Mouse (Mus musculus): ENCODE results near the gene Vma21-ps. TPM values are rescaled to one million over a fixed set of nuclear protein-coding genes. Genes with fewer than 3 reads are reported as not detected.
"Not testable (repeated sequence)": the region's sequence is repeated elsewhere in the genome, so short reads cannot be mapped to it uniquely, and the experiment has no call there.

Gene Vma21-ps
- total RNA-seq (2012; rRNA removed) (2.3 and 3.0 TPM in 2 replicates), polyA plus RNA-seq (2012; ENCODE audit: insufficient read depth in 1 of 2, insufficient read length in 2 of 2, low read depth in 1 of 2, low replicate concordance in 2 of 2, missing spikeins in 1 of 2) (not detected)

- H3K27me3 ChIP-seq (ENCODE audit: control insufficient read depth in 1 of 2, insufficient read depth in 2 of 2, low read length in 2 of 2); DNase-seq (ENCODE audit: low read depth, low spot score); H3K9ac ChIP-seq (ENCODE audit: control insufficient read depth, low read depth, low read length, poor library complexity, severe bottlenecking); H3K79me2 ChIP-seq (ENCODE audit: control insufficient read depth, insufficient read depth, low read length, poor library complexity); H3K4me3 ChIP-seq (ENCODE audit: control insufficient read depth in 1 of 2, insufficient read depth in 1 of 2, low read depth in 2 of 2, low read length in 2 of 2); H3K4me1 ChIP-seq (ENCODE audit: control insufficient read depth in 1 of 2, insufficient read depth in 2 of 2, low read length in 2 of 2); H3K27ac ChIP-seq (ENCODE audit: control insufficient read depth, low read depth, low read length); H3K36me3 ChIP-seq (ENCODE audit: control insufficient read depth in 1 of 2, insufficient read depth in 2 of 2, low read length in 2 of 2); H3K9me3 ChIP-seq (replicated peaks; ENCODE audit: insufficient read depth, low read length): not testable (repeated sequence)
These were observed at the start of gene Vma21-ps for GRCm38 (mm10) chr4:52497144-52497543. Vma21-ps (minus strand) TSS chr4:52497244.

GRCm38 (mm10) chr4:52543001-52543400 is 46.0 kb upstream of the Vma21-ps start:
- H3K9me3 ChIP-seq (replicated peaks; ENCODE audit: insufficient read depth, low read length), result no peaks in the 10 kb centered on the region
- H3K79me2 ChIP-seq (ENCODE audit: control insufficient read depth, insufficient read depth, low read length, poor library complexity), result no peaks in the 10 kb centered on the region
- no peak overlapping the region for H3K27ac ChIP-seq (ENCODE audit: control insufficient read depth, low read depth, low read length)
- TF ChIP-seq POLR2AphosphoS2 (IDR thresholded peaks at IDR 0.05; ENCODE audit: low read length), result no peak
- TF ChIP-seq NELFE (IDR thresholded peaks at IDR 0.05; ENCODE audit: low read depth, low read length), result no peak
- no peak for TF ChIP-seq ZMIZ1 (IDR thresholded peaks at IDR 0.05; ENCODE audit: low read depth, low read length)
- no peak for TF ChIP-seq MYC (IDR thresholded peaks at IDR 0.05; ENCODE audit: low read depth, low read length)
- TF ChIP-seq TBP (IDR thresholded peaks at IDR 0.05; ENCODE audit: low read depth, low read length), result no peak
- TF ChIP-seq GABPA (IDR thresholded peaks at IDR 0.05; ENCODE audit: low read depth, low read length), result no peak
- no peak for TF ChIP-seq MAZ (IDR thresholded peaks at IDR 0.05; ENCODE audit: low read depth, low read length)
- TF ChIP-seq CTCF (IDR thresholded peaks at IDR 0.05 in 2 of 3, conservative IDR thresholded peaks at IDR 0.05 in 1 of 3; ENCODE audit: control insufficient read depth in 1 of 3, insufficient read depth in 1 of 3, low read depth in 2 of 3, low read length in 3 of 3, poor library complexity in 1 of 3, severe bottlenecking in 1 of 3), result no peak
- no peak for TF ChIP-seq MAFK (IDR thresholded peaks at IDR 0.05; ENCODE audit: borderline replicate concordance, low read depth, low read length)
- TF ChIP-seq CHD2 (IDR thresholded peaks at IDR 0.05; ENCODE audit: low read length), result no peak
- no peak for TF ChIP-seq JUND (IDR thresholded peaks at IDR 0.05; ENCODE audit: low read depth, low read length)
- no peak for TF ChIP-seq USF1 (IDR thresholded peaks at IDR 0.05; ENCODE audit: low read depth, low read length)
- no peak for TF ChIP-seq BHLHE40 (IDR thresholded peaks at IDR 0.05; ENCODE audit: borderline replicate concordance, low read depth, low read length)
- no peak for TF ChIP-seq TAL1 (IDR thresholded peaks at IDR 0.05; ENCODE audit: low read length)
- no peaks in the 10 kb centered on the region for H3K4me1 ChIP-seq (ENCODE audit: control insufficient read depth in 1 of 2, insufficient read depth in 2 of 2, low read length in 2 of 2)
- H3K9ac ChIP-seq (ENCODE audit: control insufficient read depth, low read depth, low read length, poor library complexity, severe bottlenecking), result no peak overlapping the region
- DNase-seq (ENCODE audit: low read depth, low spot score), result no peak
- H3K36me3 ChIP-seq (ENCODE audit: control insufficient read depth in 1 of 2, insufficient read depth in 2 of 2, low read length in 2 of 2), result no peaks in the 10 kb centered on the region
- H3K27me3 ChIP-seq (ENCODE audit: control insufficient read depth in 1 of 2, insufficient read depth in 2 of 2, low read length in 2 of 2), result no peaks in the 10 kb centered on the region
- no peak overlapping the region for H3K4me3 ChIP-seq (ENCODE audit: control insufficient read depth in 1 of 2, insufficient read depth in 1 of 2, low read depth in 2 of 2, low read length in 2 of 2)

GRCm38 (mm10) chr4:52530636-52531035 is 33.6 kb upstream of the Vma21-ps start:
- no peak overlapping the region for H3K27ac ChIP-seq (ENCODE audit: control insufficient read depth, low read depth, low read length)

More at GRCm38 (mm10) chr4:52530636-52531035, 33.6 kb upstream of the Vma21-ps start:
- H3K27me3 ChIP-seq (ENCODE audit: control insufficient read depth in 1 of 2, insufficient read depth in 2 of 2, low read length in 2 of 2), result no peaks in the 10 kb centered on the region
- DNase-seq (ENCODE audit: low read depth, low spot score), result no peak
- no peaks in the 10 kb centered on the region for H3K79me2 ChIP-seq (ENCODE audit: control insufficient read depth, insufficient read depth, low read length, poor library complexity)
- no peak overlapping the region for H3K4me3 ChIP-seq (ENCODE audit: control insufficient read depth in 1 of 2, insufficient read depth in 1 of 2, low read depth in 2 of 2, low read length in 2 of 2)
- TF ChIP-seq SIN3A (IDR thresholded peaks at IDR 0.05; ENCODE audit: low read length) (no peak), BHLHE40 (IDR thresholded peaks at IDR 0.05; ENCODE audit: borderline replicate concordance, low read depth, low read length) (no peak), HCFC1 (IDR thresholded peaks at IDR 0.05; ENCODE audit: low read depth, low read length) (no peak), POLR2AphosphoS2 (IDR thresholded peaks at IDR 0.05; ENCODE audit: low read length) (no peak), RCOR1 (IDR thresholded peaks at IDR 0.05; ENCODE audit: low read depth, low read length) (no peak), KAT2A (conservative IDR thresholded peaks at IDR 0.05; ENCODE audit: low read depth, low read length) (no peak), RAD21 (IDR thresholded peaks at IDR 0.05; ENCODE audit: low read depth, low read length) (no peak)
- no peaks in the 10 kb centered on the region for H3K36me3 ChIP-seq (ENCODE audit: control insufficient read depth in 1 of 2, insufficient read depth in 2 of 2, low read length in 2 of 2)
- no peak overlapping the region for H3K9ac ChIP-seq (ENCODE audit: control insufficient read depth, low read depth, low read length, poor library complexity, severe bottlenecking)
- no peaks in the 10 kb centered on the region for H3K4me1 ChIP-seq (ENCODE audit: control insufficient read depth in 1 of 2, insufficient read depth in 2 of 2, low read length in 2 of 2)
- no peaks in the 10 kb centered on the region for H3K9me3 ChIP-seq (replicated peaks; ENCODE audit: insufficient read depth, low read length)
